Mouse (Mus musculus): ENCODE measurements around the gene Taok1.
"Not testable (repeated sequence)": the region's sequence is repeated elsewhere in the genome, so short reads cannot be mapped to it uniquely, and the experiment has no call there.

Taok1 gene

DNA sequence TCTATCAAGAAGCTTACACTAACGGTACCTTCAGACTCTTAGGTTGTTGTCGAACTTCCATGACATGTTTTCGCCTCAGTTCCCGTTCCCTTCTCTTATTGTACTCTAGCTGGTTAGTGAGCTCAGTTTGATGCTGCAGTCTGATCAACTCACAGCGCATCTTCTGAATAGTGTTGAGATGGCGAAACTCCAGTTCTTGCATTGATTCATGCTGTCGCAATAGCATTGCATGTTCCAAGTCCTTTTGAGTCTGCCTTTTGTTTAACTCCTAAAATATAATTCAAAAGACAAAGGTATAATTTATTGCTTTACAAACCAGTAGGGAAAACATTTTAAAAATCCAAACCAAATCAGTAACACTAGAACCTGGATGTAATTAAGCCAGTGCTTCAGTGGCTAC is 62.4 kb downstream of the Taok1 start:
- DNase-seq = no peak

DNA sequence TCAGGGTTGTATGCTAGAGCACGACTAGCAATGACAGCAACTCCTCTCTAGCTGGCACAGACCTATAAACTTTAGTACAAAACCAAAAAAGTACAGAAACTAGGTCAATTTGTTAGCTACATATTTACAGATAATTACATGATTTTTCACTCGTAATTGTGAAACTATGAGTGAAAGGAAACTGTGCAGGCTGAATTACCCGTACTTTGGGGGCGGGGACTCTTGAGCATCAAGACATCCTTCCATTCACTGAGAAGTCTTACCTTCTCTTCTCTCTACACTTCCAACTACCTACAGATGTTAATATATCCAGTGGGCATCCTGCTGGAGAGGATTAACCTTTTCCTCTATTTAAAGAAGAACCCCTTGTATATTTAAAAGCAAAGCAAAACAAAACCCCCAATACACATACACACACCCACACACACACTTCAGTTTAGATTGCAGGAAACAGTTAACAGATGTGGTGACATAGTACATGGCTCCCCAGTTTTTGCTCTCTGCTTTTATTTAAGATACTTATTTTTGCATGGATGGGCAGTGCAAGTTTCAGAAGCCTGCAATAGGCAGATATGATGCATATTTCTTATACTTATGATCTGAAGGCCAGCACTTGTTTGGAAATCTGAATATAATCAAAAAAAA is 75.3 kb downstream of the Taok1 start:
- no peak for DNase-seq

DNA sequence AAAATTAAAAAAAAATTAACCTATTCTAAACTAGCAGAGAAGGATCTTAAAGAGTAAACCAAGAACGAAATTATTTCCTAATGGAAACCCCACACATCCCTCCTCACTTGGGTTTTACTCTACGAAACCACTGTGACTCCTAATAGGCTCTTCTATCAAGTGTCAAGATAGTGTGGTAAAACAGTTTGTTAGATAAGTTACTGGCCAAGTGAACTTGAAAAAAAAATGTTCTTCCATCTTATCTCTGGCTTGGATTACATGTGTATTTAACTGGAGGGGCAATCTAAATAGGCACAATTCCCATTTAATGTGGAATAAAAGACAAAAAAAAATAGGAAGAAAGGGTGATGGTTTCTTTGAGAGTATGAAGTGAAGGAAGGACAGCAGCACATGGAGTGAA is 76.8 kb downstream of the Taok1 start:
- no peak for DNase-seq

DNA sequence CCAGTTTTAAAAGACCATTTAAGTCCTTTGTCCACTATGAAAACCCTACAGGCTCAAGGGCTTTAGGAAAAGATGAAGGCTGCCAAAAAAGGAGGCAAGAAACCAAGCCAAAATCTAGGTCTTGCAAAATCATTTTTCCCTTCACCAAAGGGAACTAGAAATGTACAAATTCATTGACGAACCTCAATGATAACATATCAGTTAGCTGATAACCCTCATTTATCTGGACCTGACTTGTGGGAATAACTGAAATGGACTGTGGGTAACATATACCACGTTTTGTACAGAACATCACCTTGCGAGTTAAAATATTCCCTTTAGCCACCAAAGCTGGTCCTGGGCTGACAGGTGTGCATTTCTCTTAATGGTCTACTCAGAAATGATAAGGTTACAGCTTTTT is 78.0 kb downstream of the Taok1 start:
- DNase-seq = no peak

DNA sequence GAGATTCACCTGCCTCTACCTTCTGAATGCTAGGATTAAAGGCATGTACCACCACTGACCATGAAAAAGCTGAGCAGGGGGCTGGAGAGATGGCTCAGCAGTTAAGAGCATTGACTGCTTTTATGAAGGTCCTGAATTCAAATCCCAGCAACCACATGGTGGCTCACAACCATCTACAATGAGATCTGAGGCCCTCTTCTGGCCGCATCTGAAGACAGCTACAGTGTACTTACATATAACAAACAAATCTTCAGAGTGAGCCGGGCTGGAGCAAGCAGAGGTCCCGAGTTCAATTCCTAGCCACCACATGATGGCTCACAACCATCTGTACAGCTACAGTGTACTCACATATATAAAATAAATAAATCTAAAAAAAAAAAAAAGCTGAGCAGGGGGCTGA is 79.2 kb downstream of the Taok1 start:
- not testable (repeated sequence) for DNase-seq

DNA sequence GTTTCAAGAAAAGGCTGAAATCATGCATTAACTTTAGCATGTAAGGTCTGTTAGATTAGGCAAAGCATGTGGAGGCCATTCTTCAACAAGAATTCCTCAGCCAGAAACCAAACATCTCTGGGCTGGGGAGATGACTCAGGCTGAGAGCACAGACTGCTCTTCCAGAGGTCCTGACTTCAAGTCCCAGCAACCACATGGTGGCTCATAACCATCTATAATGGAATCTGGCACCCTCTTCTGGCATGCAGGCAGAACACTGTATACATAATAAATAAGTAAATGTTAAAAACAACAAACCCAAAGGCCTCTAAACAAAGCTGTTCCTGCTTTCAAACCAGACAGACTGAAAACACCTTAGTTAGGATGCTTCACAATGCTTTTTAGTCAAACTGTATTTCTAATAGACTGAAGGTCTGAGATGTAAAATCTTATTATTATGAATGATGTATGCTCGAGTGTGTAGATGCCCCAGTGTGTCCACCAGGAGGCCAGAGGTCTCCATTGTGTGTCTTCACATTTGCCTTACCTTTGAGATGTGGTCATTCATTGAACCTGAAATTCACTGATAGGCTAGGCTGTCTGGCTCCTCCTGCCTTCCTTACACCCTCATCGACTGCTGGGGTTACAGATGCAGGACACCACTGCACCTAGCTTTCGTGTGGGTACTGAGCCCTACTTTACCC is 81.7 kb downstream of the Taok1 start:
- no peak for DNase-seq

DNA sequence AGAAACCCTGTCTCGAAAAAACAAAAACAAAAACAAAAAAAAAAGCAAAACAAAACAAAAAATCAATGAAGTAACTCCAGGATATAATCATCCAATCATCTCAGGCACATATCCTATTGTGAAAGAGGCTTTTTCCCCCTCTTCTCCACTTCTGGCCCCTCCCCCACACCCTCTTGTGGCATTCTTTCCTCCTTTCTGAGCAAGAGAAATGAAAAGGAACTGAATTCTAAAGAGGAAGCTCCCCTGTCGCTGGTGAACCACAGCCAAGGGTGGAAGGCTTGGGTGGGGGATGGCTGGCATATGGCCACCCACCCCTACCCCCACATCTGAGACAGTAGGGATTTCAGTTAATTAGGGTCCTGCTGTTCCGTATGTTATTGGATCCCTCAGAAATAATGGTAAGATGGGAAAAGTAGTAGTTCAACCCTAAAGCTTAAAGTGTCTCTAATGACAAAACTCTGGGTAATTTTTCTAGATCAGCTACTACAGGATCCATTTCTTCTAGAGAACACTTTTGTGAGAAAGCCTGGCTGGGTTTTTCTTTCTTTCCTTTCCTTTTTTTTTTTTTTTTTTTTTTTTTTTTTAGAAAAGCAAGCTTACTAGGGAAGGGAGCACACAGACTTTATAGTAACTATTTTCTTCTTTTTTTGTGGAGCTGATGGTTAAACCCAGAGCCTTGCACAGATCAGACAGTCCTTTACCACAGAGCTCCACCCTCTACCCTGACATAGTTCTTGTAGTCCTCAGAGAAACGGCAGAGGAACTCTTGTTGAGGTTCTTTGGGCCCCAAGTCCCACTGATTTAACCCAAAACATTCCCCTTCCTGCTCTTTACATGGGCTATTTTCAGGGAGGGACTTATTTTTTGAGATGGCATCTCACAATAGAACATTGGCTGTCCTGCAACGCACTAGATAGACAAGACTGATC is 86.8 kb downstream of the Taok1 start:
- DNase-seq = peak; percentile 59 to 71

DNA sequence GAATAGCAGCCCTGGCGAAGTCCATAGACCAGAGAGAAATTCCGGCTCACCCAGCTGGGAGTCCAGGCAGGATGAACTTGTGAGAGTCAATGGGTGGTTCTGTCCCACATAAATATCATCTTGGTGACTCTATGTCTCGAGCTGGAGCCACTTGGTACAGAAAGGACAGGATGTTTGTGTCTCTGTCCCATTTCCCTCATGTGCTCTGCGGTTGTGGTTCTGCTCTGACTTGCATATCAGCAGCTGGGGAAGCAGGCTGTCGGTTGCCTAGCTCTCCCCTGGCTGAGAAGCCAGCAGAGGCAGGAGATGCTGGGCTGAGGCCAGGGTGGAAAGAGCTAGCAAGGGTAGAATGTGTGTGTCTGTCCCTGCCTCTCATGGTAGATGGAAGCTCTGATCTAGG is 88.6 kb downstream of the Taok1 start, which contains the start of gene Gm10392:
TSS of gene Gm10392 (minus strand) at position 156 of the 400 bp plus-strand sequence.
- peak; percentile 78 to 87 for DNase-seq

DNA sequence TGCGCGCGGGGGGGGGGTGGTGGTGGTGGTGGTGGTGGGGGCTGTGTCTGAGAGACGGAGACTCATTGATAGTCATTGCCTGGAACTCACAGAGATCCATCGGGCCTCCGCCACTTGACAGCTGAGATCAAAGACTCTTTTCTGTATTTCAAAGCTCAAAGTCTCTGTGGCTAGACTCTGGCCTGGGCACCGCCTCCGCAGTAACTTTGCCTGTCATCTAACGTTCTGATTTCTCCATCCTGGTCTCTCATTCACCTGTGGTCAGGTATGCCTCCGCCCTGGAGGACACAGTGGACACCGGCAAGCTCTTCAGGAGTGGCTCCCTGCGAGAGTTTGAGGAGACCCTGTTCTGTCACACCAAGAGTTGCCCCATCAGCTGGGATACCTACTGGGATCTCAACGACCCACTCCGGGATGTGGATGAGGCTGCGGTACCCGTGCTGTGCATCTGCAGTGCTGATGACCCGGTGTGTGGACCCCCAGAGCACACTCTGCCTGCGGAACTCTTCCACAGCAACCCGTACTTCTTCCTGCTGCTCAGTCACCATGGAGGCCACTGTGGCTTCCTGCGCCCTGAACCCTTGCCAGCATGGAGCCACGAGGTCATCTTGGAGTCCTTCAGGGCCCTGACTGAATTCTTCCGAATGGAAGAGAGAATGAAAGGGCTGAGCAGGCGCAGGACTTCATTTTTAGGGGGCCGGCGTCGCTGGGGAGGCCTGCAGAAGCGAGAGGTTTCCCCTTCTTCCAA is 89.4 kb downstream of the Taok1 start:
- DNase-seq = peak; percentile 61 to 62

DNA sequence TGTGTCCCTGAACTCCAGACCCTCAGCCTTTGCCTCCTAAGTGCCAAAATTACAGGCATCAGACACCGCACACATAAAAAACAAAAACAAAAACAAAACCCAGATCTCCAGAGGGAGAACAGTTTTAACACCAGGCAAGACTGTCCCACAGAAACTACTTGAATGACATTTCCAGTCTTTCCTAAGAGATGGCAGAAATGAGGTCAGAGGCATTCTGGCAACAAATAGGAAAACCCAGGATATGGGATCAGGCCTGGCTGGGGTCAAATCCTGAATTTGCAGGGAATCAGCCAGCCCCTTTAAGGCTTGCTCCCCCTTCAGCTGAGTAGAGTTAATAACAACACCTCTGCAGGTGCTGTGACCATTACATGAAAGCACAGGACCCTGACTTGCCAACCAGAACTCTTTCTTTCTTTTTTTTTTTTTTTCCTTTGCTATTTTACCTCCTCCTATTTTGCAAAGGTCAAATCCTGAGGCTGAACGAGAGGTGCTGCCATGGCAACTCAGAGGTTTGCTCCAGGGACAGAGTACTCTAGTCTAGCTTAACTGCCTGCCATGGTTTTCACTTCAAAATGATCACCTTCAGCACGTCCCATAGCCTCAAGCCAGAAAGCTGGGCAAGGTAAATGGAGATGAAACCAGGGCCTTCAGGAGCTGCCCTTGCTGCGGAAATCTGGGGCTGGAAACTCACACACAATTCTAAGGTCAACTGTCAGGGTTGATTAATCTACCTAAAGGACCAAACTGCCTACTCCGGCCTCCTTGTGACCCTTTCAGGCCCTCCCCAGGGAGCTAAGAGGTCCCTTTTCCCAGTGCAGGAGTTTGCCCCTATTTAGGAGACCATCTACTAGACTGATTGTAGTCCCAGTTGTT is 90.8 kb downstream of the Taok1 start:
- no peak for DNase-seq

DNA sequence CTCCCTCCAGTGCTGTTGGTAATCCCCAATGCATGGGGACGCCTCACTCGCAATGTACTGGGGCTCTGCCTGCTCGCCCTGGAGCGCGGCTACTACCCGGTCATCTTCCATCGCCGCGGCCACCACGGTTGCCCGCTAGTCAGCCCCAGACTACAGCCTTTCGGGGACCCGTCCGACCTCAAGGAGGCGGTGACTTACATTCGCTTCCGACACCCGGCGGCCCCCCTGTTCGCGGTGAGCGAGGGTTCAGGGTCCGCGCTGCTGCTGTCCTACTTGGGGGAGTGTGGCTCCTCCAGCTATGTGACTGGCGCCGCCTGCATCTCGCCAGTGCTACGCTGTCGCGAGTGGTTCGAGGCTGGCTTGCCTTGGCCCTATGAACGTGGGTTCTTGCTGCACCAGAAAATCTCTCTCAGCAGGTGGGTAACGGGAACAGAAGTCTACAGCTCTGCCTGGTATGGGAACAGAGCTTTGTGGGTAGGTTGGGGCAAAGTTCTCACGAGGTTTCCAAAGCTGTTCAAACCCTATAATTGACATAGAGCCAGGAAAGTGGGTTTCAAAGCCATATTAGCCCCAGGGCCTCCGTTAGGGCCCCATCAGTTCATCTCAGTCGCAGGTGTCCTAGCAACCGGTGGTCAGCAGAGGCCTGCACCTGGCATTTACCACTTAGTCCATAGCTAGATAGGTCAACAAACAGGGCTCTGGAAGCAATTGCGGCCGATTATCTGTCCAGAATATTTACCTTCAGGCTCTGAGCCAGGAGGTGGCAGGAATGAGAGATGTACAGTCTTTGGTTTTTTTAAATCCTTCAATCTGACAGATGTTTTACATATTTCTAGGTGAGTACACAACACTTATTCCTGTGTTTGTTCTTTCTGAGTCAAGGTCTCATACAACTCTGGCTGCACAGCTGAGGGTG is 91.7 kb downstream of the Taok1 start, which contains the start of gene Trp53i13:
TSS of gene Trp53i13 (minus strand) at position 344 of the 916 bp plus-strand sequence.
- peak; percentile 48 to 68 for DNase-seq

DNA sequence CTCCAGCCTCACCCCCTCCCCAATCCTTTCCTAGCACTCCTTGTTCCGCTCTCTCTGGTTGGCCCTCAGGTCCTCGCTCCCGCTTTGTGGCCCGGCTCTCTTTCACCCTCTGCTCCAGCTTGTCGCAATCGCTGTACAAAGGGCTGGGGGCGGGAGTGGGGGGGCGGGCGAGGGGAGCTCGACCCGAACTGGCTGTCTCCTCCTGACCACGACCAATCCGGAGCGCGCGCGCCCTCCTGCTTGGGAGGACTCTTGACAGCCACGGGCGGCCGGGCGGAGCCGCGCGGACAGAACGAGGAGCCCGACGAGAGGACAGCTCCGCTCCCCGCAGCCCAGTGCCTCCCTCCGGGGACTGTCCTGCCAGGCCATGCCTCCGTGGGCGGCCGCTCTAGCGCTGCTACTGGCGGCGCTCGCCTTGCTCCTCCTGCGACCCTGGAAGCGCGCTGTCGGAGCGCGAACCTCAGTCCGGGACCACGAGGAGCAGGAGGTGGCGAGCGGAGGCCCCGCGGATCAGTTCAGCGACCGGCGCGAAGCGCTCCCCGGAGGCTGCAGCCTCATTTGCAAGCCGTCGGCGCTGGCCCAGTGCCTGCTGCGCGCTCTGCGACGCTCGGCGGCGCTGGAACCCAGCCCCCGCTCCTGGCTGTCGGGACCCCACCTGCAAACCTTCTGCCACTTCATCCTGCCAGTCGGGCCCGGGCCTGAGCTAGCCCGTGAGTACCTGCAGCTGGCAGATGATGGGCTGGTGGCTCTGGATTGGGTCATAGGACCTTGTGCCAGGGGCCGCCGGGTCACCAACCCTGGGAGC is 92.6 kb downstream of the Taok1 start, which contains the start of gene Abhd15:
TSS of gene Abhd15 (plus strand) at position 290 of the 805 bp plus-strand sequence.
- DNase-seq = peak; percentile 70 to 81

DNA sequence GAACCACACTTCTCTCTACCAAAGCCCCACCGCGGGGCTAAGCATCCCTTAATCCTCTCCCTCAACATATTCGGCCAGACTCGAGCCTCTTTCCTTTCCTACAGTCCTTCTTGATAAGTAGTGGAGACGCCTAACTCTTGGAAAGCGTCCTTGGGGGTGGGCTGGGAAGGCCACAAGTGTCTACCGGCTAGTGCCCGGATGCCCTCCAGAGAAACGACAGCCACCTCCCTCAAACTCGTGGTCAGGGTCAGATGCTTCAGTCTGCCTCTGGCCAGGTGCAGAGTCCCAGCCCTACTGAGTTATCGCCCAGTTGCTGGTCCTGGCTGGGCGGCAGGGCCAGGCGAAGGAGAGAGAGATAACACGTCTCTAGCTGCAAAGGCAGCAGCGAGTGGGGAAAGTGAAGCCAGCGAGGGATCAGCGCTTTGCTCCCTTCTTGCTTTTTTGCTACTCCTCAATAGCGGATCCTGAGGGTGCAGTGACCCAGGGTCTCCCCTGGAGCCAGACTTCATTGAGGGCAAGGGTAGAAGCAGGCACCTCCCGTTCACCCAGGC is 93.3 kb downstream of the Taok1 start:
- DNase-seq = no peak

DNA sequence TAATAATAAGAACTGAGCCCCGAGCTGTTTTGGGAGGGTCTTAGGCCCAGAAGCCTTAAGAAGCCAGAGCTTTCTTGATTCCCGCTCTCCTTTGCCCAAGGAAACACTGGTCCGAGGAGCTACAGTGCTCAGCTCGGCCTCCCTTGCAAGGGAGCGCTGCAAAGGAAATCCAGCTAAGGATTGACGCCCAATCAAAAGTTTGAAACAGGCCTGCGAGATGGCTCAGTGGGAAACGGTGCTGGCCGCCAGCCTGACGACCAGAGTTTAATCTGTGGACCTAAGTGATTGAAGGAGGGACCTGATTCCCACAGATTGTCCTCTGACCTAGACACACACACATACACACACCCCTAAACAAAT is 93.8 kb downstream of the Taok1 start:
- DNase-seq = peak in 1 of 2 experiments; percentile 10

DNA sequence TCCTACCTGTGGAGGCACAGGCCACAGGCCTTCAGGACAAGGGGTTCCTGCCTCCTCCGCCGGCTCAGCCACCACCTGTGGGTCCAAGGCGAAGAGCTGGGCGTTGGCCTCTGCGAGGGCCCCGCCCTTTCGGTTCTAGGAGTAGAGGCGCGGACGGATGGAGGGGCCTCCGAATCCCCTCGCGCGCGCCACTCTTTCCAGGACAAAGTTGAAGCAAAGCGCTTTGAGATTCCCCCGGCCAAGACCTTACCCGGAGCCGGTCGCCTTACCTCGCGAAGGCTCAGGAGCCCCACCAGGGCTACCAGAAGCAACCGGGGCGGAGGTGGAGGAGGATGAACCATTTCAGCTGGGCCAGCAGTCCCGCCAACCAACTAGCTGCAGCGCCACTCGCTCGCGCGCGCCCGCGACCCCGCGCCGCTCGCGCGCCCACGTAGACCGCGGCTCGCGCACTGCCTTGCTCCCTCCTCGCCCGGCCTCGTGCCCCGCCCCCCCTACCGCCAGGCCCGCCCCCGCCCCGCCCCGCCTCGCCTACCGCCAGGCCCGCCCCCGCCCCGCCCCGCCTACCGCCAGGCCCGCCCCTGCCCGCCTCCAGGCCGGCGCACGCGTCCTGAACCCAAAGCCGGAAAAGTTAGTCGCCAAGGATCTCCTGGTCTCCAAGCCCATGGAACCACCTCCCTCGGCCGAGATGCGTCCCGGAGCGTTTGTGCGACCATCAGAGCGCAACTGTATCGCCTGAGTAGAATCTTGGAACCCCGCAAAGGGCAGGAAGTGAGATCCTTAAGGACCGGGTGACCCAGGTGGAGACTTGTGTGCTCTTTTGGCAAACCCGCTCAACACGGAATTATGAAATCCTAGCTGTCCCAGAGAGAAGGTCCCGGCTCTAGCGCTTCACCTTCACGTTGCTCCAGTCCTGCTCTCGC is 94.5 kb downstream of the Taok1 start:
- peak; percentile 87 to 91 for DNase-seq

DNA sequence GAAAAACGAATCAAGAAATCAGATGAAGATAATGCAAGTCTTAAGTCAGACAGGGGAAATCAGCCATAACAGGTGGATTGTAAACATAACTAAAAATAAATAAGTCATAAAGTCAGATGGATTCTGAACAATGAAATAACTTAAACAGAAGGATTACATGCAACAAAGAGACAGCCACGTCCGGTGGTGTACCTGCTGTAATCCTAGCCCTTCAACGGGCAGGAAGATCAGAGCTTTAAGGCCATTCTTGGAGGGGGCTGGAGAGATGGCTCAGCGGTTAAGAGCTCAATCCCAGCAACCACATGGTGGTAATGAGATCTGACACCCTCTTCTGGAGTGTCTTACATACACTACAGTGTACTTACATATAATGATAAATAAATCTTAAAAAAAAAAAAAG is 96.3 kb downstream of the Taok1 start:
- no peak for DNase-seq

DNA sequence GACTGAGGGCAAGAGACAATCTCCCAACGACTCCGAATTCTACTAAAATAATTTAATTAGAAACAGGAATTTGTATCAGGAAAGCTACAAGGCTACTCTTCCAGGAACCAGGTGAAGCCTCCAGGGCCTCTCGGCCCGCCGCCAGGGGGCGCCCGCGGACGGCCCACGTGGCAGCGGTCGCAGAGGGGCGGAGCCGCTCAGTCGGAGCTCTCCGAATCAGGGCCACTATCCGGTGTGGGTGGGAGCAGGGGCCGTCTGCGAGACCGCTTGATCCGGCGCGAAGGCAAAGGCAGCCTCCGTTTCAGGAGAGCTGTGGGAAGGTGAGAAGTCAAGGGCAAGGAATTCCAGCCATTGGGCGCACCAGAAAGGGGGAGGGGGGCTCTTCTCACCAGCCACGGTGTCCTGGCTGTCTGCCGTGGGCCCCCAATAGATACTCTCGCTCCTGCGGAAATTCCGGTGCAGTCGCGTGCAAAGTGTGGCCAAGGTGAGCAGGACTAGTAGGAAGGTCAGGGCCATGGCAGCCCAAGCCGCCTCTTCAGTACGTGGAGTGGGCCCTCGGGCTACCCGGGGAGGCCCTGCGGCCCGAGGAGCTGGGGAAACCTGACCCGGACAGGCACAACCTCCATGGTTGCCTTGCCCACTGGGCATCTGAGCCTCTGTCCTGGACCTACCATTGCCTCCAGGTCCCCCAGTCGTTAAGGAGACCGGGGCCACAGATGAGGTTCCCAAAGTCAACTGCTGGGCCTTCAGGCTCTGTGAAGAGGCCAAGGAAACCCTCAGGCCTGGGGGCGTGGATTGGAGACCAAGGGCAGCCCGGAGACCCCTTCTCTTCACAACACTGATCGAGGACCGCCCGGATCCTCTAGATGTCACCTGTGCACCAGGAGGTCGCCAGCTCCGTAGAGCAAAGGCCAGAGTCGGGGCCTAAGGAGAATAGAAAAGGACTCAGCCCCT is 99.3 kb downstream of the Taok1 start:
- DNase-seq = peak; percentile 86 to 89

All from thymus, postnatal 36 days (tissue).